Mouse (Mus musculus) lung, postnatal 14 days (tissue): ENCODE results near the gene Olfr710.
"Not testable (repeated sequence)": the region's sequence is repeated elsewhere in the genome, so short reads cannot be mapped to it uniquely, and the experiment has no call there.

ENCODE experiments used
- DNase-seq: peaks from one replicate; pipeline ENCODE4 v3.0.0; 2021

Gene Olfr710

DNA sequence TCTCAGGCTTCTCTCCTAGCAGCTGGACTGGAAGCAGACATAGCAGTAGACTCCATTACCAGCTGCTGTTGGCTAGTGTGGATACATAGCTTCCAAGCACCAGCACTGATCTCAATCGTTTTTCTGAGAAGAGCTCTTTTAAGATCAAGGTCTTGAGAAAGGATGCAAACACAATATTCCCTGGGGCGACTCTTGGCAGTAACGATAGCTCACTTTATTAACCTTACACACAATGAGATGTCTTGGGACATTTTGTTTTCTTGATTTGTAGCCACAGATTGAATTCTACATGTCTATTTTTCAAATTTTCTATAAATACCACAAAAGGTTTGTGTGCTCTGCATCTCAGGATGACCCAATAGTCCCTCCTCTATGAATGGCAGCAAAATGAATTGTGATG lies at the start of gene Olfr710:
Gene Olfr710, minus strand, starts transcription at position 101 of the 400 bp plus-strand sequence.
- DNase-seq, result no peak

DNA sequence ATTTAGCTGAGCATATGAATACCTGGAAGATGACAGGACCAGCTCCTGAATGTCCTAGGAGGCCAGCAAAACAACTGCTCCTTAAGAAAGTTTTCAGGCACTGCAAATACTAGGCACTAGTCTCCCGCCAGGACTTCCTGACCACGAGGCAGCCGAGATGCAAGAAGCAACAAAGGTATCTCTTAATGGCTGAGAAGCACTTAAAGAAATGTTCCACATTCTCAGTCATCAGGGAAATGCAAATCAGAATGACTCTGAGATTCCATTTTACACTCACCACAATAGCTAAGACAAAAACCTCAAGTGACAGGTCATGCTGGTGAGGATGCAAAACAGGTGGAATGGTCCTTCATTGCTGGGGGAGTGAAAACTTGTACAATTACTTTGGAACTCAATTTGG lies 37.1 kb upstream of the Olfr710 start:
- no peak for DNase-seq

DNA sequence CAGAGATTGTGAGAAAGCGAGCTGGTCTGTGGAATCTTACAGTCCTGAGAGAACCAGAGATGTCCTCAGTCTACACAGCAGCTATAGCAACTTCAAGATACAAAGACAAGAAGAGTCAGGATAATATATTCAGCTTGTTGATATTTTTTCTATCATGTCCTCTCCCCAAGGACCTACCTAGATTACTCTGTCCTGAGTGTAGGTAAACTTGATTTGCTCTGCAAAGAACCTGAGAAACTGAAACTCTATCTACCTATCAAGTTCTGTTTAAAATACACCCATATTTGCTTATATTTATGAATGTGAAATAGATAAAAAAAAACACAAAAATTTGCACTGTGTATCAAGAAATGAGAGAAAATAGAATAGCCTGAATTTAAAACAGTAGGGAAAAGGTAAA lies 27.2 kb upstream of the Olfr710 start, which contains the start of gene Olfr711:
Gene Olfr711, minus strand, starts transcription at position 101 of the 400 bp plus-strand sequence.
- no peak for DNase-seq

DNA sequence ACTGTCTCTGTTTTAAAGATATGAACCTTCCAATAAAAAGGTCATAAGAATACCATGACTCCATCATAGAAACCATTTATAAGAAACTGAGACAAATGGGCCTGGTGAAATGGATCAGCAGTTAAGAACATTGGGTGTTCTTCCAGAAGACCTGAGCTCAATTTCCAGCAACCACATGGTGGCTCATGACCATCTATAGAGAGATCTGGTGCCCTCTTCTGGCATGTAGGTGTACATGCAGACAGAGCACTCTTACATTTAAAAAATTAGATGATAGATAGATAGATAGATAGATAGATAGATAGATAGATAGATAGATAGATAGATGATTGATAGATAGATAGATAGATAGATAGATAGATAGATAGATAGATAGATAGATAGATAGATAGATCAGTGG lies 19.4 kb upstream of the Olfr710 start:
- not testable (repeated sequence) for DNase-seq

DNA sequence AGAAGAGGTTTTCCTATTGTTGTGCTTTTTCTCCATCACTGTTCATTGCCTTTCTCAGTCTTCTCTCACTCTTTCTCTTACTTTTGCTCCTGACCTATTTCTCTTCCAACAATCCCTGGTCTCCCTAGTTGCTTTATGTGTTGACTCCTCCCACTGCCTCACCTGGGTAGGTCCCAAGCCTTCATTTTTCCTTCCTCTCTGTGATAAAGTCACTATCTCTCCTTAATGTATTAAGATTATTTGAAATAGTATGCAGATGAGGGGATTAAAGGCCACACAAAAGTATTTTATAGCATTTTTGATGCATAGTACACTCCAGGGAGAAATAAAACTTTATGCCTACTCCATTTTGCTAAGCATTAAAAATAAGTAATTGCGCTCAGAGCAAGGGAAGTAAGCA lies 15.7 kb upstream of the Olfr710 start, which contains the start of gene Olfr6:
Gene Olfr6, minus strand, starts transcription at position 101 of the 400 bp plus-strand sequence.
- no peak for DNase-seq

DNA sequence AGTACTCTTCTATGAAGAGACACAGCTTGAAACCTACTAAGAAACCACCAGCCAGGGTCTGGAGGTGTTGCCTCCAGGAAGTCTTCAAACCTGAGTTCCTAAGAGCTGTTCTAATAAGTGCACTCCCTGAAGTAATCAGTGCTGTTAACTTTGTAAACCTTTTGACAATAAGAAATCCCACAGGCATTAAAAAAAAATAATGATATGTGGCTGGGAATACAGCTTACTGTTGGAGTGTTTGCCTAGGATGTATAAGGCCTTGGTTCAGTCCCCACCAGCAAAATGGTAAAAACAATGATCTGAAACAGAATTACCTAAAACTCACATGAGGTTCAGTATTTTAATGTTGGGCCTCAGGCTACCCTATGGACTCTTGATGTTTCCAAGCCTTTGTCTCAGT lies 16.0 kb downstream of the Olfr710 start, which contains the start of gene Olfr709-ps1:
Gene Olfr709-ps1, minus strand, starts transcription at position 101 of the 400 bp plus-strand sequence.
- DNase-seq, result no peak

DNA sequence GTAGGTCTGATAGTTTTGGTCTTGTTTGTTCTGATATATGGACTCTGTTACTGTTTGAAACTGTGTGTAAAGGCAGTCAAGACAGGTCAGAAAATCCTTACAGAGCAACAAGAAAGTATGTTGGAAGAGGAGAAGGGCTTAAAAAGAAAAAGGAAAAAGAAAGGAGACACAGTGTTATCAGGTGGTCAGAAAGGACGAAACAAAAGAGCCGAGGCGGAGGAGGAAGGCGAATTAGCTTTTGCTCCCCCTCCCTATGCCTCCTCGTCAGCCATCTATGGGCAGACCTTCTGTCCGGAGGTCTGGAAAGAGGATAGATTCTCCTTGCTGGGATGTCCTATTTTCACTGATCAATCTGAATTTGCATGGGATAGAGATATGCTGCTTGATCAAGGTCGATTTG lies 27.2 kb downstream of the Olfr710 start:
- DNase-seq, result not testable (repeated sequence)

DNA sequence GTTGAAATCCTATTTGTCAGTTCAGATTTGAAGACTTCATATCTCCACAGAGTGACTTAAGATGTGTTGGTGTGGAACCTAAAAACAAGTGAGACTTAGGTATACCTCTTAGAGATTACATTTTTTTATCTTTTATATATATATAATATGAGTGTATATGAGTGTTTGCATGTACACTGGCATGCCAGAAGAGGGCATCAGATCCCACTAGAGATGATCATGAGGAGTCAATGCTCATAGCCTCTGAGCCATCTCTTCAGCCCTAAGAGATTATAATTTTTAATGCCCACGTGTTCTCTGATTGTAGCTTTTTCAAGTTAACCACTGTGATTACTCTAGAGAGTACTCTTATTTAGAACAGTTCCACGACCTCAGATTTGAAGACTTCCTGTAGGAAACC lies 40.4 kb downstream of the Olfr710 start, which contains the start of gene Olfr1532-ps1:
Gene Olfr1532-ps1, plus strand, starts transcription at position 326 of the 400 bp plus-strand sequence.
- no peak for DNase-seq

DNA sequence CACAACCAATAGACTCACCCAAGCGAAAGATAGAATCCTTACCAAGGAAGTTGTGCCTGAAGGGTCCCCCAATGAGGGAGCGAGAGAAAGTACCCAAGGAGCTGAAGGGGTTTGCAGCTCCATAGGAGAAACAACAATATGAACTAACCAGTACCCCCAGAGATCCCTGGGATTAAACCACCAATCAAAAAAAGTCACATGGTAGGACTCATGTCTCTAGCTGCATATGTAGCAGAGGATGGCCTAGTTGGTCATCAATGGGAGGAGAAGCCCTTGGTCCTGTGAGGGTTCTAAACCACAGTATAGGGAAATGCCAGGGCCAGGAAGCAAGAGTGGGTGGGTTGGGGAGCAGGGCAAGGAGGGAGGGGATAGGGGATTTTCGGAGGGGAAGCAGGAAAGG lies 47.0 kb downstream of the Olfr710 start, which contains the start of gene Olfr707:
Gene Olfr707, minus strand, starts transcription at position 101 of the 400 bp plus-strand sequence.
- not testable (repeated sequence) for DNase-seq
